Mouse (Mus musculus) olfactory bulb, adult 2 months (tissue): ENCODE measurements around the gene Nmb. TPM values are rescaled to one million over a fixed set of nuclear protein-coding genes. Genes with fewer than 3 reads are reported as not detected.

Experiments used
- H3K27ac ChIP-seq: fragments of 200-500 bp; 2 replicates; pipeline ENCODE4 v1.5.1; 2012; ENCODE audit warnings: low read depth, low read length; ENCODE audit not compliant: insufficient read depth
- H3K4me1 ChIP-seq: fragments of 200-500 bp; 2 replicates; pipeline ENCODE4 v1.6.1; 2012; ENCODE audit warnings: low read length; ENCODE audit not compliant: control insufficient read depth, insufficient read depth
- H3K4me3 ChIP-seq: fragments of 200-500 bp; 2 replicates; pipeline ENCODE4 v1.5.1; 2012; ENCODE audit warnings: mild to moderate bottlenecking, low read depth, low read length, moderate library complexity; ENCODE audit not compliant: insufficient read depth
- CTCF ChIP-seq: fragments of 200-500 bp; IDR thresholded peaks from 2 replicates; pipeline ENCODE4 v1.5.1; 2012; ENCODE audit warnings: low read depth, mild to moderate bottlenecking, low read length, moderate library complexity; ENCODE audit not compliant: insufficient read depth
- POLR2A ChIP-seq: fragments of 200-500 bp; IDR thresholded peaks from 2 replicates; pipeline ENCODE4 v1.6.1; 2012; ENCODE audit warnings: mild to moderate bottlenecking, low read depth, low read length, moderate library complexity; ENCODE audit not compliant: insufficient read depth
- WGBS: fragments of 180-500 bp; shearing (Covaris S2); methylation state at CpG from one replicate; pipeline ENCODE4 v1.1.7; 2018; 5-methylcytosine and 5-hydroxymethylcytosine counted together
- polyA plus RNA-seq: library from polyadenylated mRNA; stranded (reverse); fragments of >200 nt; gene quantifications from 2 replicates; pipeline ENCODE4 v1.2.4, GENCODE M21; 2012; ENCODE audit warnings: low replicate concordance; ENCODE audit not compliant: missing spikeins, insufficient read depth, insufficient read length

The Nmb gene
- polyA plus RNA-seq, 1 experiment: not detected

- WGBS: 69% methylated on average over 8 of the region's 8 CpGs
- TF ChIP-seq POLR2A (no peak), CTCF (no peak)
- Histone ChIP-seq H3K4me3 (no peak overlapping the region), H3K27ac (no peak overlapping the region), H3K4me1 (peaks cover 24% of the 10 kb centered on the region)
These were observed 40.0 kb downstream of the Nmb start for GRCm38 (mm10) chr7:80864831-80865230.

- peaks cover 24% of the 10 kb centered on the region for H3K4me1 ChIP-seq
- 28% methylated on average over 1 of the region's 1 CpGs for WGBS
- no peak overlapping the region for H3K4me3 ChIP-seq
- 0 out of 2 replicates have a peak overlapping the region, but pooled peaks have one; percentile 3 for H3K27ac ChIP-seq
- no peak for TF ChIP-seq POLR2A
- TF ChIP-seq CTCF: no peak
These were observed 40.7 kb downstream of the Nmb start for GRCm38 (mm10) chr7:80864151-80864550.

- WGBS: 60% methylated on average over 5 of the region's 5 CpGs
- Histone ChIP-seq H3K27ac (no peak overlapping the region), H3K4me1 (peaks cover 24% of the 10 kb centered on the region)
These were observed 41.4 kb downstream of the Nmb start for GRCm38 (mm10) chr7:80863520-80863919.

GRCm38 (mm10) chr7:80862475-80862874 is 42.4 kb downstream of the Nmb start:
- Histone ChIP-seq H3K4me3 (no peak overlapping the region), H3K27ac (no peak overlapping the region), H3K4me1 (peaks cover 24% of the 10 kb centered on the region)
- WGBS: 77% methylated on average over 2 of the region's 2 CpGs
- no peak for TF ChIP-seq CTCF
- TF ChIP-seq POLR2A: no peak

More at GRCm38 (mm10) chr7:80863520-80863919, 41.4 kb downstream of the Nmb start:
- TF ChIP-seq POLR2A (no peak), CTCF (no peak)
- peak overlapping the region; percentile 11 for H3K4me3 ChIP-seq

- TF ChIP-seq POLR2A: peak; percentile 83
- no peak for TF ChIP-seq CTCF
- WGBS: 1% methylated on average over 40 of the region's 40 CpGs
- peaks cover 19% of the 10 kb centered on the region for H3K4me1 ChIP-seq
- peak within 1 kb of the TSS; percentile 61 for H3K27ac ChIP-seq
- H3K4me3 ChIP-seq: peak within 1 kb of the TSS; percentile 59
These were observed 44.1 kb downstream of the Nmb start, which contains the start of gene Zscan2 for GRCm38 (mm10) chr7:80860729-80861274. Gene Zscan2 (plus strand): TSS chr7:80860920.

- H3K27ac ChIP-seq: no peak overlapping the region
- TF ChIP-seq CTCF: no peak
- TF ChIP-seq POLR2A: no peak
- peaks cover 19% of the 10 kb centered on the region for H3K4me1 ChIP-seq
- under 1% methylated on average over 13 of the region's 13 CpGs for WGBS
- H3K4me3 ChIP-seq: peak overlapping the region; percentile 39
These were observed 44.6 kb downstream of the Nmb start for GRCm38 (mm10) chr7:80860227-80860626.

- TF ChIP-seq CTCF (peak; percentile 32; the same call in 1 of the 2 replicates), POLR2A (no peak)
- Histone ChIP-seq H3K4me3 (no peak overlapping the region), H3K4me1 (no peaks in the 10 kb centered on the region), H3K27ac (no peak overlapping the region)
- WGBS: 22% methylated on average over 6 of the region's 6 CpGs
These were observed 47.7 kb downstream of the Nmb start for GRCm38 (mm10) chr7:80857181-80857580.

- no peak overlapping the region for H3K27ac ChIP-seq
- no peak for TF ChIP-seq POLR2A
- TF ChIP-seq CTCF: no peak
- H3K4me3 ChIP-seq: no peak overlapping the region
- no peaks in the 10 kb centered on the region for H3K4me1 ChIP-seq
These were observed 49.6 kb downstream of the Nmb start for GRCm38 (mm10) chr7:80855316-80855715.

- no peak overlapping the region for H3K27ac ChIP-seq
- WGBS: 95% methylated on average over 3 of the region's 3 CpGs
- TF ChIP-seq CTCF: no peak
- TF ChIP-seq POLR2A: no peak
- no peaks in the 10 kb centered on the region for H3K4me1 ChIP-seq
- H3K4me3 ChIP-seq: no peak overlapping the region
These were observed 51.7 kb downstream of the Nmb start for GRCm38 (mm10) chr7:80853218-80853617.

Other genes starting within 250 kb of the Nmb start
- not detected in 2 replicates for gene Crtc3, start 216.2 kb downstream of the Nmb start, polyA plus RNA-seq
- gene Iqgap1, start 79.1 kb downstream of the Nmb start, polyA plus RNA-seq: not detected in 2 replicates
- gene Zscan2, start 44.2 kb downstream of the Nmb start, polyA plus RNA-seq: not detected in 2 replicates
- gene Wdr73, start 3.8 kb downstream of the Nmb start, polyA plus RNA-seq: not detected in 2 replicates
- not detected in 2 replicates for gene Sec11a, start 42.7 kb upstream of the Nmb start, polyA plus RNA-seq
- gene Zfp592, start 88.6 kb upstream of the Nmb start, polyA plus RNA-seq: not detected in 2 replicates
- not detected in 2 replicates for gene Alpk3, start 152.5 kb upstream of the Nmb start, polyA plus RNA-seq
- gene Slc28a1, start 209.7 kb upstream of the Nmb start, polyA plus RNA-seq: not detected in 2 replicates